Mouse (Mus musculus): Measurements from ENCODE around the gene Cyp1a2.

- TF ChIP-seq CTCF (IDR thresholded peaks at IDR 0.05) (no peak), EP300 (IDR thresholded peaks at IDR 0.05) (no peak)
Observed at GRCm38 (mm10) chr9:57667136-57667535, 16.4 kb downstream of the Cyp1a2 start.
